Mouse (Mus musculus) hindbrain, embryonic 10.5 days (tissue): Measurements from ENCODE around the gene Orai1. TPM values are rescaled to one million over a fixed set of nuclear protein-coding genes. Genes with fewer than 3 reads are reported as not detected.

Experiments
- DNase-seq: peaks from one replicate; pipeline ENCODE4 v3.0.0-alpha.2; 2017; ENCODE audit warnings: low spot score
- H3K27ac ChIP-seq: fragments of 300-500 bp; sonication (generic); 2 replicates; pipeline ENCODE4 v1.5.1; 2016; ENCODE audit warnings: mild to moderate bottlenecking, moderate library complexity
- H3K27me3 ChIP-seq: fragments of 300-500 bp; sonication (generic); 2 replicates; pipeline ENCODE4 v1.6.1; 2016; ENCODE audit warnings: mild to moderate bottlenecking; ENCODE audit not compliant: poor library complexity, insufficient read depth, severe bottlenecking
- H3K36me3 ChIP-seq: fragments of 300-500 bp; sonication (generic); 2 replicates; pipeline ENCODE4 v1.6.1; 2016; ENCODE audit warnings: mild to moderate bottlenecking, moderate library complexity
- H3K4me1 ChIP-seq: fragments of 300-500 bp; sonication (generic); replicated peaks from 2 replicates; pipeline ENCODE4 v1.6.1; 2016; ENCODE audit warnings: mild to moderate bottlenecking
- H3K4me3 ChIP-seq: fragments of 300-500 bp; sonication (generic); 2 replicates; pipeline ENCODE4 v1.5.1; 2016; ENCODE audit warnings: mild to moderate bottlenecking, moderate library complexity
- H3K9me3 ChIP-seq: fragments of 300-500 bp; sonication (generic); 2 replicates; pipeline ENCODE4 v1.6.1; 2016; ENCODE audit warnings: mild to moderate bottlenecking, moderate library complexity
- WGBS: fragments of 180-500 bp; shearing (Covaris S2); methylation state at CpG from one replicate; pipeline ENCODE4 v1.1.7; 2016; 5-methylcytosine and 5-hydroxymethylcytosine counted together
- polyA plus RNA-seq: library from polyadenylated mRNA; unstranded; fragments of >200 nt; fragmentation: Nextera tagmentation; extraction: Ambion mirVana; gene quantifications from 2 replicates; pipeline ENCODE4 v1.2.1, GENCODE M21; 2016

Gene Orai1
- polyA plus RNA-seq, 1 experiment from 2014 or later = 10.2 TPM

- Histone ChIP-seq H3K36me3 (no peaks in the 10 kb centered on the region), H3K9me3 (no peaks in the 10 kb centered on the region), H3K4me3 (no peak overlapping the region), H3K27me3 (no peaks in the 10 kb centered on the region), H3K27ac (peak overlapping the region; percentile 50), H3K4me1 (peaks cover 19% of the 10 kb centered on the region)
- WGBS = 63% methylated on average over 19 of the region's 19 CpGs
- no peak for DNase-seq
Measured at GRCm38 (mm10) chr5:123005716-123006592, 8.9 kb upstream of the Orai1 start.

- 89% methylated on average over 7 of the region's 7 CpGs for WGBS
- DNase-seq = no peak
- H3K27me3 ChIP-seq = no peaks in the 10 kb centered on the region
- no peak overlapping the region for H3K27ac ChIP-seq
- no peaks in the 10 kb centered on the region for H3K36me3 ChIP-seq
- no peak overlapping the region for H3K4me3 ChIP-seq
- H3K9me3 ChIP-seq = no peaks in the 10 kb centered on the region
- H3K4me1 ChIP-seq = peaks cover 16% of the 10 kb centered on the region
Measured at GRCm38 (mm10) chr5:123008877-123009493, 5.9 kb upstream of the Orai1 start.

- H3K27me3 ChIP-seq = no peaks in the 10 kb centered on the region
- H3K4me1 ChIP-seq = peaks cover 24% of the 10 kb centered on the region
- no peaks in the 10 kb centered on the region for H3K36me3 ChIP-seq
- H3K9me3 ChIP-seq = no peaks in the 10 kb centered on the region
- H3K27ac ChIP-seq = no peak overlapping the region
- WGBS = 88% methylated on average over 11 of the region's 11 CpGs
- no peak overlapping the region for H3K4me3 ChIP-seq
- no peak for DNase-seq
Measured at GRCm38 (mm10) chr5:123009873-123010272, 5.0 kb upstream of the Orai1 start.

- H3K27me3 ChIP-seq = no peaks in the 10 kb centered on the region
- no peak overlapping the region for H3K27ac ChIP-seq
- WGBS = 89% methylated on average over 6 of the region's 6 CpGs
- H3K9me3 ChIP-seq = no peaks in the 10 kb centered on the region
- H3K4me3 ChIP-seq = no peak overlapping the region
- no peaks in the 10 kb centered on the region for H3K36me3 ChIP-seq
- peaks cover 26% of the 10 kb centered on the region for H3K4me1 ChIP-seq
- DNase-seq = no peak
Measured at GRCm38 (mm10) chr5:123010806-123011205, 4.1 kb upstream of the Orai1 start.

GRCm38 (mm10) chr5:123011705-123012104 is 3.2 kb upstream of the Orai1 start:
- Histone ChIP-seq H3K4me3 (no peak overlapping the region), H3K9me3 (no peaks in the 10 kb centered on the region), H3K4me1 (peaks cover 27% of the 10 kb centered on the region), H3K36me3 (no peaks in the 10 kb centered on the region), H3K27me3 (peaks cover 3% of the 10 kb centered on the region; the same call in 1 of the 2 replicates), H3K27ac (no peak overlapping the region)
- DNase-seq = no peak
- WGBS = 93% methylated on average over 9 of the region's 9 CpGs

GRCm38 (mm10) chr5:123013599-123014315 is 1.1 kb upstream of the Orai1 start:
- H3K27ac ChIP-seq = 0 out of 2 replicates have a peak overlapping the region, but pooled peaks have one; percentile 8
- H3K36me3 ChIP-seq = 0 out of 2 replicates have a peak, but pooled peaks cover 8% of the 10 kb centered on the region
- no peak overlapping the region for H3K4me3 ChIP-seq
- H3K27me3 ChIP-seq = peaks cover 3% of the 10 kb centered on the region; the same call in 1 of the 2 replicates
- WGBS = 66% methylated on average over 9 of the region's 9 CpGs
- peak; percentile 66 for DNase-seq
- no peaks in the 10 kb centered on the region for H3K9me3 ChIP-seq
- H3K4me1 ChIP-seq = peaks cover 46% of the 10 kb centered on the region

- H3K27ac ChIP-seq = peak overlapping the region; percentile 93
- no peaks in the 10 kb centered on the region for H3K9me3 ChIP-seq
- peak overlapping the region; percentile 78 for H3K4me3 ChIP-seq
- H3K4me1 ChIP-seq = peaks cover 58% of the 10 kb centered on the region
- no peak for DNase-seq
- peaks cover 3% of the 10 kb centered on the region; the same call in 1 of the 2 replicates for H3K27me3 ChIP-seq
- 21% methylated on average over 8 of the region's 8 CpGs for WGBS
- 0 out of 2 replicates have a peak, but pooled peaks cover 8% of the 10 kb centered on the region for H3K36me3 ChIP-seq
Measured at GRCm38 (mm10) chr5:123015915-123016314, 1.0 kb downstream of the Orai1 start.

GRCm38 (mm10) chr5:123017504-123017903 is 2.6 kb downstream of the Orai1 start:
- H3K36me3 ChIP-seq = 0 out of 2 replicates have a peak, but pooled peaks cover 8% of the 10 kb centered on the region
- H3K9me3 ChIP-seq = no peaks in the 10 kb centered on the region
- H3K27ac ChIP-seq = no peak overlapping the region
- peaks cover 58% of the 10 kb centered on the region for H3K4me1 ChIP-seq
- DNase-seq = no peak
- 82% methylated on average over 4 of the region's 4 CpGs for WGBS
- peaks cover 3% of the 10 kb centered on the region; the same call in 1 of the 2 replicates for H3K27me3 ChIP-seq
- no peak overlapping the region for H3K4me3 ChIP-seq

GRCm38 (mm10) chr5:123019336-123020016 is 4.6 kb downstream of the Orai1 start:
- Histone ChIP-seq H3K9me3 (no peaks in the 10 kb centered on the region), H3K27me3 (peaks cover 3% of the 10 kb centered on the region; the same call in 1 of the 2 replicates), H3K27ac (peak overlapping the region; percentile 31), H3K4me3 (no peak overlapping the region), H3K4me1 (peaks cover 51% of the 10 kb centered on the region), H3K36me3 (0 out of 2 replicates have a peak, but pooled peaks cover 8% of the 10 kb centered on the region)
- 64% methylated on average over 10 of the region's 10 CpGs for WGBS
- DNase-seq = no peak

GRCm38 (mm10) chr5:123020426-123020825 is 5.6 kb downstream of the Orai1 start:
- Histone ChIP-seq H3K27ac (no peak overlapping the region), H3K27me3 (peaks cover 3% of the 10 kb centered on the region; the same call in 1 of the 2 replicates), H3K36me3 (0 out of 2 replicates have a peak, but pooled peaks cover 8% of the 10 kb centered on the region), H3K4me1 (peaks cover 44% of the 10 kb centered on the region), H3K9me3 (no peaks in the 10 kb centered on the region), H3K4me3 (no peak overlapping the region)
- DNase-seq = no peak
- WGBS = 94% methylated on average over 5 of the region's 5 CpGs

GRCm38 (mm10) chr5:123021438-123021837 is 6.6 kb downstream of the Orai1 start:
- Histone ChIP-seq H3K27me3 (no peaks in the 10 kb centered on the region), H3K4me3 (no peak overlapping the region), H3K36me3 (0 out of 2 replicates have a peak, but pooled peaks cover 8% of the 10 kb centered on the region), H3K27ac (no peak overlapping the region), H3K9me3 (no peaks in the 10 kb centered on the region), H3K4me1 (peaks cover 38% of the 10 kb centered on the region)
- no peak for DNase-seq
- WGBS = 89% methylated on average over 7 of the region's 7 CpGs

GRCm38 (mm10) chr5:123023049-123023448 is 8.2 kb downstream of the Orai1 start:
- H3K9me3 ChIP-seq = no peaks in the 10 kb centered on the region
- H3K4me3 ChIP-seq = no peak overlapping the region
- H3K27ac ChIP-seq = no peak overlapping the region
- DNase-seq = no peak
- H3K4me1 ChIP-seq = peaks cover 27% of the 10 kb centered on the region
- H3K36me3 ChIP-seq = peaks cover 4% of the 10 kb centered on the region; the same call in 1 of the 2 replicates
- H3K27me3 ChIP-seq = no peaks in the 10 kb centered on the region
- 90% methylated on average over 6 of the region's 6 CpGs for WGBS
